Mouse (Mus musculus): Measurements from ENCODE around the gene Pum3. TPM values are rescaled to one million over a fixed set of nuclear protein-coding genes. Genes with fewer than 3 reads are reported as not detected.

Gene Pum3
- polyA plus RNA-seq, 1 experiment = 28.8 TPM

DNA sequence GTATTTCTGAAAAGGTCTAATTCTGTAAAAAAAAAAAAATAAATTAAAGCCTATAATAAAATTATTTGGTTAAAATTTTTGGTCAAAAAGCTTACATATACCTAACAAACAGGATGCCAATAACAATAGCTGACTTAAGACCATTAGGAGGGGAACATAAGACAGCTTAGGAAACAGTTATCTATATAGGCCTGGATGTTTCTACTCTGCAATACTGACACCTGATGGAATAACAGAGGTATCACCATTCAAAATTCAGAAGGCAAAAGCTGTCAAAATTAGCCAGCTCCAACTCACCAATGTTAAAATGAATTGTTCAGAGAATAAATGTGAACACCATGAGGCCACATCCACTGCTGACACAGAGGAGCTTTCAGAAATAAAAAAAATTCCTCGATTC, 3.2 kb downstream of the Pum3 start:
- Histone ChIP-seq H3K79me2 (ENCODE audit: control insufficient read depth, insufficient read depth) (peaks cover 24% of the 10 kb centered on the region), H3ac (ENCODE audit: control insufficient read depth, insufficient read length) (no peak overlapping the region), H3K4me3 (no peak overlapping the region), H3K4me2 (ENCODE audit: low read depth) (no peak overlapping the region), H3K27me3 (ENCODE audit: control insufficient read depth, insufficient read depth, insufficient read length) (no peaks in the 10 kb centered on the region), H3K36me3 (ENCODE audit: control insufficient read depth, insufficient read depth) (peaks cover 45% of the 10 kb centered on the region)
- TF ChIP-seq POLR2A (IDR thresholded peaks at IDR 0.05; ENCODE audit: insufficient read length, low read depth) (no peak), MYOG (IDR thresholded peaks at IDR 0.05; ENCODE audit: control insufficient read depth in 1 of 3, insufficient read depth in 1 of 3, insufficient read length in 2 of 3, low read depth in 2 of 3) (no peak), USF1 (IDR thresholded peaks at IDR 0.05; ENCODE audit: low read depth) (no peak), E2F4 (IDR thresholded peaks at IDR 0.05; ENCODE audit: insufficient read depth) (no peak), SRF (IDR thresholded peaks at IDR 0.05; ENCODE audit: control insufficient read depth, insufficient read length, low read depth) (no peak), REST (IDR thresholded peaks at IDR 0.05; ENCODE audit: insufficient read depth, insufficient read length) (no peak), TCF3 (IDR thresholded peaks at IDR 0.05; ENCODE audit: insufficient read length, low read depth) (no peak), CEBPB (IDR thresholded peaks at IDR 0.05; ENCODE audit: insufficient read depth, poor library complexity, severe bottlenecking) (no peak), MYOD1 (IDR thresholded peaks at IDR 0.05; ENCODE audit: control insufficient read depth in 1 of 3, insufficient read length in 2 of 3, low read depth in 2 of 3) (no peak), POLR2AphosphoS2 (IDR thresholded peaks at IDR 0.05; ENCODE audit: insufficient read length, low read depth) (no peak), TCF12 (IDR thresholded peaks at IDR 0.05; ENCODE audit: insufficient read depth, poor library complexity, severe bottlenecking) (no peak)

DNA sequence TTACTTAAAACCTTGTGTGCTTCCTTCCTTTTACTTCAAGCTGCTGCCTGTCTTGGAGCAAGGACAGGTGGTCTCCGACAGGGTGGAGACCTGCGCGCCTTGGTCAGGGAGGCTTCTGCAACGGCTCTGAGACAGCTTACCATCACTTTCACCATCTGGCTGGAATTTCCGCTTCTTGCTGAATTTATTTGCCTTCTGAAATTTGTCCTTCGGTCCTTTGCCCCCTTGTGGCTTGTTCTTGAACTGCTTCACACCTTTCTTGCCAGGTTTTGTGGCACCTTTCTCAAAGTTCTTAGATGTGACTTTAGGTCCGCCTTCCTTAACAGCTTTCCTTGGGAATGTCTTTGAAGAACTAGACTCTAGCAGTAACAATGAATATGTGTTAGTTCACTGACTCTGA, 4.0 kb downstream of the Pum3 start:
- Histone ChIP-seq H3K4me2 (ENCODE audit: low read depth) (no peak overlapping the region), H3K4me3 (no peak overlapping the region), H3K79me2 (ENCODE audit: control insufficient read depth, insufficient read depth) (peaks cover 24% of the 10 kb centered on the region), H3K36me3 (ENCODE audit: control insufficient read depth, insufficient read depth) (peaks cover 50% of the 10 kb centered on the region), H3K27me3 (ENCODE audit: control insufficient read depth, insufficient read depth, insufficient read length) (no peaks in the 10 kb centered on the region), H3ac (ENCODE audit: control insufficient read depth, insufficient read length) (no peak overlapping the region)
- TF ChIP-seq SRF (IDR thresholded peaks at IDR 0.05; ENCODE audit: control insufficient read depth, insufficient read length, low read depth) = no peak
- no peak for TF ChIP-seq POLR2AphosphoS2 (IDR thresholded peaks at IDR 0.05; ENCODE audit: insufficient read length, low read depth)
- TF ChIP-seq MYOD1 (IDR thresholded peaks at IDR 0.05; ENCODE audit: control insufficient read depth in 1 of 3, insufficient read length in 2 of 3, low read depth in 2 of 3) = no peak
- TF ChIP-seq POLR2A (IDR thresholded peaks at IDR 0.05; ENCODE audit: insufficient read length, low read depth) = no peak
- no peak for TF ChIP-seq CEBPB (IDR thresholded peaks at IDR 0.05; ENCODE audit: insufficient read depth, poor library complexity, severe bottlenecking)

DNA sequence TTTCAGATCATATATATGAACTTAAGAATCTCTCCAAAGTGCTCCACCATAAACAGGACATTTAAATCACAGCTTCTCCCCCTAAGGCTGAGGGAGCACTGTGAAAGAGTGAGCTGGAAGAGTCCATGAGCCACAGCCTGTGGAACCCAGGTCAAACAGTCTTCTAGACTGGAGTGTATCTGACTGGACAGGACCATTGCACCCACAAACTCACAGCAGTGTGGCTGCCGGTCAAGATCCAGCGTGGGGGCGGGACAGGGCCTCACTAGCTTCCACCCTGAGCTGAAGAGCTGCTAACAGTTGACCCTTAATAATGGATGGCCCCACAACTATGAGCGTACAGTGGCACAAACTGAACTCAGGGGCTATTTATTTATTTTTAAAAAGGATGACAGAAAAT, 12.2 kb downstream of the Pum3 start:
- Histone ChIP-seq H3K4me2 (ENCODE audit: low read depth) (no peak overlapping the region), H3ac (ENCODE audit: control insufficient read depth, insufficient read length) (no peak overlapping the region), H3K36me3 (ENCODE audit: control insufficient read depth, insufficient read depth) (peaks cover 65% of the 10 kb centered on the region), H3K79me2 (ENCODE audit: control insufficient read depth, insufficient read depth) (no peaks in the 10 kb centered on the region), H3K4me3 (no peak overlapping the region), H3K27me3 (ENCODE audit: control insufficient read depth, insufficient read depth, insufficient read length) (no peaks in the 10 kb centered on the region)
- TF ChIP-seq SRF (IDR thresholded peaks at IDR 0.05; ENCODE audit: control insufficient read depth, insufficient read length, low read depth) = no peak
- TF ChIP-seq USF1 (IDR thresholded peaks at IDR 0.05; ENCODE audit: low read depth) = no peak
- no peak for TF ChIP-seq MAX (IDR thresholded peaks at IDR 0.05; ENCODE audit: low read depth)
- TF ChIP-seq POLR2AphosphoS2 (IDR thresholded peaks at IDR 0.05; ENCODE audit: insufficient read length, low read depth) = no peak
- TF ChIP-seq E2F4 (IDR thresholded peaks at IDR 0.05; ENCODE audit: insufficient read depth) = no peak
- no peak for TF ChIP-seq TCF12 (IDR thresholded peaks at IDR 0.05; ENCODE audit: insufficient read depth, poor library complexity, severe bottlenecking)
- TF ChIP-seq MYOD1 (IDR thresholded peaks at IDR 0.05; ENCODE audit: control insufficient read depth in 1 of 3, insufficient read length in 2 of 3, low read depth in 2 of 3) = no peak
- TF ChIP-seq TCF3 (IDR thresholded peaks at IDR 0.05; ENCODE audit: insufficient read length, low read depth) = no peak
- TF ChIP-seq CEBPB (IDR thresholded peaks at IDR 0.05; ENCODE audit: insufficient read depth, poor library complexity, severe bottlenecking) = no peak
- TF ChIP-seq POLR2A (IDR thresholded peaks at IDR 0.05; ENCODE audit: insufficient read length, low read depth) = no peak
- no peak for TF ChIP-seq MYOG (IDR thresholded peaks at IDR 0.05; ENCODE audit: control insufficient read depth in 1 of 3, insufficient read depth in 1 of 3, insufficient read length in 2 of 3, low read depth in 2 of 3)
- TF ChIP-seq REST (IDR thresholded peaks at IDR 0.05; ENCODE audit: insufficient read depth, insufficient read length) = no peak

DNA sequence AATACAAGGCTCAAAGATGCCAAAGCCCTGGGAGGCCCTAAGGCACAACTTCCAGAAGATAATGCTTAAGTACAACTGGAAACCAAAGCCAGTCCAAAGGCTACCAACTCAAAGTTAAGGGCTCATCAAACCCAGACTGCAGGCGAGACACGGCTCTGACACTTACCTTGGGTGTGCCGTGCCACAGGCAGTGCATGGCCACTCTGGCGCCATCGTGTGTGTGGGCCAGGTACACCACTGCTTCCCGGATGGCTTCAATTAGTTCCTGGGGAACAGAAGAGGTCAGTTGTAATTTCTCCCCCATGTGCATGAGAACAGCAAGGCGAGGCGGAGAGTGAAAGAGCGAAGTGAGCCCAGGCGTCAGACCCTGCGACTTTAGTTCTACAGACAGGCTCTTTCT, 13.1 kb downstream of the Pum3 start:
- H3K4me3 ChIP-seq = no peak overlapping the region
- H3K79me2 ChIP-seq (ENCODE audit: control insufficient read depth, insufficient read depth) = no peaks in the 10 kb centered on the region
- no peak overlapping the region for H3ac ChIP-seq (ENCODE audit: control insufficient read depth, insufficient read length)
- H3K4me2 ChIP-seq (ENCODE audit: low read depth) = no peak overlapping the region
- no peaks in the 10 kb centered on the region for H3K27me3 ChIP-seq (ENCODE audit: control insufficient read depth, insufficient read depth, insufficient read length)
- peaks cover 63% of the 10 kb centered on the region for H3K36me3 ChIP-seq (ENCODE audit: control insufficient read depth, insufficient read depth)
- TF ChIP-seq POLR2AphosphoS2 (IDR thresholded peaks at IDR 0.05; ENCODE audit: insufficient read length, low read depth) = no peak
- TF ChIP-seq CEBPB (IDR thresholded peaks at IDR 0.05; ENCODE audit: insufficient read depth, poor library complexity, severe bottlenecking) = no peak
- no peak for TF ChIP-seq E2F4 (IDR thresholded peaks at IDR 0.05; ENCODE audit: insufficient read depth)
- no peak for TF ChIP-seq MYOD1 (IDR thresholded peaks at IDR 0.05; ENCODE audit: control insufficient read depth in 1 of 3, insufficient read length in 2 of 3, low read depth in 2 of 3)
- no peak for TF ChIP-seq TCF3 (IDR thresholded peaks at IDR 0.05; ENCODE audit: insufficient read length, low read depth)
- TF ChIP-seq SRF (IDR thresholded peaks at IDR 0.05; ENCODE audit: control insufficient read depth, insufficient read length, low read depth) = no peak
- no peak for TF ChIP-seq MAX (IDR thresholded peaks at IDR 0.05; ENCODE audit: low read depth)
- TF ChIP-seq MYOG (IDR thresholded peaks at IDR 0.05; ENCODE audit: control insufficient read depth in 1 of 3, insufficient read depth in 1 of 3, insufficient read length in 2 of 3, low read depth in 2 of 3) = no peak
- TF ChIP-seq USF1 (IDR thresholded peaks at IDR 0.05; ENCODE audit: low read depth) = no peak
- TF ChIP-seq POLR2A (IDR thresholded peaks at IDR 0.05; ENCODE audit: insufficient read length, low read depth) = no peak

DNA sequence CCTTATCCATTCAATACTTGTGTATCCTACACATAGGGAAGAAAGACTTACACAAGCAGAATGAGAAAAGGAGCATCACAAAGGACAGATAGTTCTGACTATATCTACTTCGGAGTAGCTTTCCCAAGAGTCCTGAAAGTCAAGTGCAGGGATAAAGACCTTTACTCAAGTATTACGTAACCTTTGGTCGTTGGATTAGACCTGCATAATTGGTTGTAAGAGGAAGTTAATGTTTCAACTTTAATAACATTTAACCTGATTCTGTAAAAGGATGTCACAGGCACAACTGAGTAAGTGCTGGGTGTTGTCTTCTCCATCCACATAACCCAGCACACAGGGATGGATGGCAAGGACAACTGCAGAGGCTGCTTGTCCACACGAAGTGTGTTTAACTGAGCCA, 18.3 kb downstream of the Pum3 start:
- H3K4me2 ChIP-seq (ENCODE audit: low read depth) = no peak overlapping the region
- peaks cover 44% of the 10 kb centered on the region for H3K36me3 ChIP-seq (ENCODE audit: control insufficient read depth, insufficient read depth)
- no peaks in the 10 kb centered on the region for H3K27me3 ChIP-seq (ENCODE audit: control insufficient read depth, insufficient read depth, insufficient read length)
- no peak overlapping the region for H3ac ChIP-seq (ENCODE audit: control insufficient read depth, insufficient read length)
- no peak for TF ChIP-seq USF1 (IDR thresholded peaks at IDR 0.05; ENCODE audit: low read depth)
- no peak for TF ChIP-seq TCF12 (IDR thresholded peaks at IDR 0.05; ENCODE audit: insufficient read depth, poor library complexity, severe bottlenecking)
- no peak for TF ChIP-seq MYOD1 (IDR thresholded peaks at IDR 0.05; ENCODE audit: control insufficient read depth in 1 of 3, insufficient read length in 2 of 3, low read depth in 2 of 3)
- TF ChIP-seq MAX (IDR thresholded peaks at IDR 0.05; ENCODE audit: low read depth) = no peak
- no peak for TF ChIP-seq POLR2AphosphoS2 (IDR thresholded peaks at IDR 0.05; ENCODE audit: insufficient read length, low read depth)
- no peak for TF ChIP-seq TCF3 (IDR thresholded peaks at IDR 0.05; ENCODE audit: insufficient read length, low read depth)
- no peak for TF ChIP-seq CEBPB (IDR thresholded peaks at IDR 0.05; ENCODE audit: insufficient read depth, poor library complexity, severe bottlenecking)
- TF ChIP-seq E2F4 (IDR thresholded peaks at IDR 0.05; ENCODE audit: insufficient read depth) = no peak
- TF ChIP-seq SRF (IDR thresholded peaks at IDR 0.05; ENCODE audit: control insufficient read depth, insufficient read length, low read depth) = no peak
- no peak for TF ChIP-seq POLR2A (IDR thresholded peaks at IDR 0.05; ENCODE audit: insufficient read length, low read depth)
- TF ChIP-seq MYOG (IDR thresholded peaks at IDR 0.05; ENCODE audit: control insufficient read depth in 1 of 3, insufficient read depth in 1 of 3, insufficient read length in 2 of 3, low read depth in 2 of 3) = no peak
- TF ChIP-seq REST (IDR thresholded peaks at IDR 0.05; ENCODE audit: insufficient read depth, insufficient read length) = no peak
- H3K4me3 ChIP-seq = no peak overlapping the region
- no peaks in the 10 kb centered on the region for H3K79me2 ChIP-seq (ENCODE audit: control insufficient read depth, insufficient read depth)
